Mouse (Mus musculus): ENCODE measurements at regions not wholly inside any gene's neighbourhood (a gene's known extent, or its start where the extent isn't known, plus 50 kb on each side); places are given as distances from the start of the nearest gene placed in this dataset.

DNA sequence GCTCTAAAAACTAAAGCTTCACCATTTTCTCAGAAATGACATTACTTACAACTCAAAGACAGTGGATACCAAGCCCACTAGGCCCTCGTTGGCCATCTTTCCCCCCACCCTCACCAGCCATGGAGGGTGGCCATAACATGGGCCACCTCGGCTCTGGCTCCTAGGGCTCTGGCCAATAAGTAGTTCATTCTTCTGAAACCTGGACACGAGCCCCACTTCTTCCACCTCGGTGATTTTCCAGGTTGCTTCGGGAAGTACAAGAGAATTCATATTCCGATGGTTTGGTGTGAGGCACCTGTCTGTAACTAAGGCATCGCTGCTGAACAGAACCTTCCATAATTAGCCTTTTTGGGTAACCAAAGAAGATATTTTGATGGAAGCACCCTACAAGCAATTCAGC lies 90.5 kb upstream of the Vps8 start:
- peak overlapping the region; percentile 94 for H3K4me3 ChIP-seq
- no peaks in the 10 kb centered on the region for H3K27me3 ChIP-seq (ENCODE audit: control insufficient read depth, insufficient read depth, insufficient read length)
- peak overlapping the region; percentile 15 for H3ac ChIP-seq (ENCODE audit: control insufficient read depth, insufficient read length)
- no peaks in the 10 kb centered on the region for H3K36me3 ChIP-seq (ENCODE audit: control insufficient read depth, insufficient read depth)
- H3K79me2 ChIP-seq (ENCODE audit: control insufficient read depth, insufficient read depth), result peaks cover 20% of the 10 kb centered on the region
- H3K4me2 ChIP-seq (ENCODE audit: low read depth), result peak overlapping the region; percentile 73
- TF ChIP-seq REST (IDR thresholded peaks at IDR 0.05; ENCODE audit: insufficient read depth, insufficient read length), result no peak
- TF ChIP-seq TCF12 (IDR thresholded peaks at IDR 0.05; ENCODE audit: insufficient read depth, poor library complexity, severe bottlenecking), result no peak
- no peak for TF ChIP-seq CEBPB (IDR thresholded peaks at IDR 0.05; ENCODE audit: insufficient read depth, poor library complexity, severe bottlenecking)
- no peak for TF ChIP-seq POLR2A (IDR thresholded peaks at IDR 0.05; ENCODE audit: insufficient read length, low read depth)
- no peak for TF ChIP-seq TCF3 (IDR thresholded peaks at IDR 0.05; ENCODE audit: insufficient read length, low read depth)
- TF ChIP-seq POLR2AphosphoS2 (IDR thresholded peaks at IDR 0.05; ENCODE audit: insufficient read length, low read depth), result no peak
- TF ChIP-seq MYOD1 (IDR thresholded peaks at IDR 0.05; ENCODE audit: control insufficient read depth in 1 of 3, insufficient read length in 2 of 3, low read depth in 2 of 3), result no peak
- TF ChIP-seq MYOG (IDR thresholded peaks at IDR 0.05; ENCODE audit: control insufficient read depth in 1 of 3, insufficient read depth in 1 of 3, insufficient read length in 2 of 3, low read depth in 2 of 3), result no peak

DNA sequence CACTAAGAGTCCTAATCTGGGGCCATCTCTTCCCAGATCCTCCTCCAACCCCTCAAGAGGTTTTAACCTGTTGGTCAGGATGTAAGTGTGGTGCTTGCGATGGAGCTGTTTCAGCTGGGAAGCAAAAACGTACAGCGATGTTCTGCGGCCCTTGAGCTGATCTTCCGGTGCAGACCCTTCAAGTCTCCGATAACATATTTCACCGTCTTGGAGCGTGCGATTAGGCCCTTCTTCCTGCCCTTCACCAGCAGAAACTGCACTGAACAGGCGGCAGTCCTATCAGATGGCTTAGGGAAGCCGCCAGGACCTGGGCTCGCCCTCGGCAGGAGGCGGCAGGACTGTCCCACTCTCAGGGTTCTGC lies 90.1 kb upstream of the Vps8 start:
- Histone ChIP-seq H3K27me3 (ENCODE audit: control insufficient read depth, insufficient read depth, insufficient read length) (no peaks in the 10 kb centered on the region), H3K4me3 (peak overlapping the region; percentile 94), H3ac (ENCODE audit: control insufficient read depth, insufficient read length) (peak overlapping the region; percentile 15), H3K79me2 (ENCODE audit: control insufficient read depth, insufficient read depth) (peaks cover 20% of the 10 kb centered on the region), H3K36me3 (ENCODE audit: control insufficient read depth, insufficient read depth) (no peaks in the 10 kb centered on the region), H3K4me2 (ENCODE audit: low read depth) (peak overlapping the region; percentile 73)
- TF ChIP-seq USF1 (IDR thresholded peaks at IDR 0.05; ENCODE audit: low read depth) (no peak), MAX (IDR thresholded peaks at IDR 0.05; ENCODE audit: low read depth) (no peak), POLR2AphosphoS2 (IDR thresholded peaks at IDR 0.05; ENCODE audit: insufficient read length, low read depth) (no peak), CEBPB (IDR thresholded peaks at IDR 0.05; ENCODE audit: insufficient read depth, poor library complexity, severe bottlenecking) (no peak), MYOG (IDR thresholded peaks at IDR 0.05; ENCODE audit: control insufficient read depth in 1 of 3, insufficient read depth in 1 of 3, insufficient read length in 2 of 3, low read depth in 2 of 3) (no peak)

DNA sequence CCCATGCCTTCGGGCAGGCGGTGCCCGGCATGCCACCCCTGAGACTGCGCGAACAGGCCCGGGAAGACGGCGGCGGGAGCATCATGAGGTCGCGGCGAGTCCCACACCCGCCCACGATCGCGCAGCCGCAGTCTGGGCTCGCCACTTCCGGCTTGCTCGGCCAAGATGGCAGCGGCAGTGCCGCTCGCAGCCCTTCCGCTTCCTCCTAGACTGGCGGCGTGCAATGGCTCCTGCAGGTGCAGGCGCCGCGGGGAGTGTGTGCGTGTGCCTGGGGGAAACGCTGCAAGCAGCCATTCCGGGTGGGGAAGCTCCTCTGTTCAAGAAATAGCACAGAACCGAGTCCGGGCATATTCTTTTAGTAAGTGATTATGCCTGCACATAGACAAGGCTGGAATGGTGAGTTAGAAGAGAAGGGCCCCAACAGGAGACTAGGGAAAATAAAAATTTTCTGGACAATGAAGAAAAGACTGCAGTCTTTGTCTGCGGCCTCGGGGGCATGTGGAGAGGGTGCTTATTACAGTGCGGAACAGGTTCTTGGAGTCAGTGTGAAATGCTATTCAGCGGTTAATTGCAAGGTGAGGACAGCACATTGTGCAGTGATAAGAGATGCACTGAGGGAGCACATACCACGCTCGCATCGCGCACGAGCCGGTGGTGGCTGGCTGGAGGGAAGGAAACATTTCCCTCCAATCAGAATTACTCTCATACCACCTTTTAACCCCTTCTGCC lies 89.5 kb upstream of the Vps8 start:
- H3K4me3 ChIP-seq, result peak overlapping the region; percentile 94
- peaks cover 20% of the 10 kb centered on the region for H3K79me2 ChIP-seq (ENCODE audit: control insufficient read depth, insufficient read depth)
- H3K4me2 ChIP-seq (ENCODE audit: low read depth), result peak overlapping the region; percentile 91
- H3K36me3 ChIP-seq (ENCODE audit: control insufficient read depth, insufficient read depth), result no peaks in the 10 kb centered on the region
- no peaks in the 10 kb centered on the region for H3K27me3 ChIP-seq (ENCODE audit: control insufficient read depth, insufficient read depth, insufficient read length)
- no peak for TF ChIP-seq TCF3 (IDR thresholded peaks at IDR 0.05; ENCODE audit: insufficient read length, low read depth)
- TF ChIP-seq POLR2A (IDR thresholded peaks at IDR 0.05; ENCODE audit: insufficient read length, low read depth), result peak; percentile 98
- no peak for TF ChIP-seq SRF (IDR thresholded peaks at IDR 0.05; ENCODE audit: control insufficient read depth, insufficient read length, low read depth)
- TF ChIP-seq MYOD1 (IDR thresholded peaks at IDR 0.05; ENCODE audit: control insufficient read depth in 1 of 3, insufficient read length in 2 of 3, low read depth in 2 of 3), result peak in 1 of 3 experiments; percentile 28
- peak; percentile 95 for TF ChIP-seq POLR2AphosphoS2 (IDR thresholded peaks at IDR 0.05; ENCODE audit: insufficient read length, low read depth)
- no peak for TF ChIP-seq E2F4 (IDR thresholded peaks at IDR 0.05; ENCODE audit: insufficient read depth)
- peak; percentile 11 for TF ChIP-seq REST (IDR thresholded peaks at IDR 0.05; ENCODE audit: insufficient read depth, insufficient read length)
- TF ChIP-seq MYOG (IDR thresholded peaks at IDR 0.05; ENCODE audit: control insufficient read depth in 1 of 3, insufficient read depth in 1 of 3, insufficient read length in 2 of 3, low read depth in 2 of 3), result peak in 2 of 3 experiments; percentile 31 to 53
- peak overlapping the region; percentile 15 for H3ac ChIP-seq (ENCODE audit: control insufficient read depth, insufficient read length)

DNA sequence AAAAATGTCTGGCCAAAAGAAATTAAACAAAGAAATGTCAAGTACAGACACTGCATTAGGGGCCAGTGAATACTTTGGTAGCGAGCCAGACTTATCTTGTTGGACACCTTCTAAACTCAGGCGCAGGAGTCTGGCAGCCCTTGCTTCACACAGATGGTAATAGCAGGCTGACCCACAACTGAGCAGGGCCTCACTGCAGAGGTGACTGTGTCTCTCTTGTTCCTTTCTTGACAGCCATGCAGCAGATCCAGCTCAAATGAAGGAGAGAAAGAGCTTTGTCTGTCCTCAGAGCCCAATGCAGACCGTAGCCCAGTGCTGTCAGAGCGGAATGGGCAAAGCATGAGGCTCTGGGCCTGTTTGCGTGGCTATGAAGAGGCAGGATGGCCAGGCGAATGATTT lies 83.9 kb upstream of the Vps8 start:
- Histone ChIP-seq H3K4me2 (ENCODE audit: low read depth) (peak overlapping the region; percentile 93), H3K36me3 (ENCODE audit: control insufficient read depth, insufficient read depth) (no peaks in the 10 kb centered on the region), H3K27me3 (ENCODE audit: control insufficient read depth, insufficient read depth, insufficient read length) (no peaks in the 10 kb centered on the region), H3K79me2 (ENCODE audit: control insufficient read depth, insufficient read depth) (no peaks in the 10 kb centered on the region), H3ac (ENCODE audit: control insufficient read depth, insufficient read length) (no peak overlapping the region), H3K4me3 (no peak overlapping the region)
- TF ChIP-seq TCF12 (IDR thresholded peaks at IDR 0.05; ENCODE audit: insufficient read depth, poor library complexity, severe bottlenecking), result no peak
- no peak for TF ChIP-seq SRF (IDR thresholded peaks at IDR 0.05; ENCODE audit: control insufficient read depth, insufficient read length, low read depth)
- no peak for TF ChIP-seq TCF3 (IDR thresholded peaks at IDR 0.05; ENCODE audit: insufficient read length, low read depth)
- TF ChIP-seq POLR2A (IDR thresholded peaks at IDR 0.05; ENCODE audit: insufficient read length, low read depth), result no peak
- TF ChIP-seq CEBPB (IDR thresholded peaks at IDR 0.05; ENCODE audit: insufficient read depth, poor library complexity, severe bottlenecking), result no peak
- TF ChIP-seq REST (IDR thresholded peaks at IDR 0.05; ENCODE audit: insufficient read depth, insufficient read length), result no peak
- no peak for TF ChIP-seq E2F4 (IDR thresholded peaks at IDR 0.05; ENCODE audit: insufficient read depth)
- no peak for TF ChIP-seq USF1 (IDR thresholded peaks at IDR 0.05; ENCODE audit: low read depth)
- TF ChIP-seq MAX (IDR thresholded peaks at IDR 0.05; ENCODE audit: low read depth), result no peak

DNA sequence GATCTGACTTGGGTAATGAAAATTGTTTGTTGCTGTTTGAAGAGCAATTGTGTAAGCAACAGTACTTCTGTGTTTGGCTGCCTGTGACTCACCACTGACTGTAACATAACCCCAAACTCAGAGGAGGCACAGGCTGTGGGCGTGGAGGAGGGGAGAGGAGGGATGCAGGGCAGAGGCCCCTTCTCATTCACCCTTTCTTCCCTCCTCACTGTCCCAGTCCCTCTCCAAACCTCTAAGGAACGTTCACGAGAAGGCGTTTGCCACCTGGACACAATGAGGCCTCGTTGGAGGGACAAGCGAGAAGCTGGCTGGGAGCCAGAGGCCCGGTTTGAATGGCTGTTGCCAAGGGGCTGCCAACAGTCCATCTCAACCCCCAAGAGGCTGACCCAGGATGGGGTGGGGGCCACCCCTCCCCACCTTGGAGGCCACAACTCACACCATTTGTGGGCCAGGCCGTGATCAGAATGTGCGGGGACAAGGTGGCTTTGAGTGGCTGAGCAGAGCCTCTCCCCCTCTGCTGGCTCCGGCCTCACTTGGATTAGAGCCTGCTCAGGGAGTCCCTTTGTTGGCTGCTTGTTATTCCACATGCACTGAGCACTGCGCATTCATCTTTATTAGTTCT lies 83.3 kb upstream of the Vps8 start:
- peak overlapping the region; percentile 93 for H3K4me2 ChIP-seq (ENCODE audit: low read depth)

More for the DNA sequence above, 83.3 kb upstream of the Vps8 start:
- Histone ChIP-seq H3K27me3 (ENCODE audit: control insufficient read depth, insufficient read depth, insufficient read length) (no peaks in the 10 kb centered on the region), H3K79me2 (ENCODE audit: control insufficient read depth, insufficient read depth) (no peaks in the 10 kb centered on the region), H3K36me3 (ENCODE audit: control insufficient read depth, insufficient read depth) (no peaks in the 10 kb centered on the region), H3K4me3 (no peak overlapping the region), H3ac (ENCODE audit: control insufficient read depth, insufficient read length) (no peak overlapping the region)
- no peak for TF ChIP-seq E2F4 (IDR thresholded peaks at IDR 0.05; ENCODE audit: insufficient read depth)
- peak; percentile 16 for TF ChIP-seq POLR2AphosphoS2 (IDR thresholded peaks at IDR 0.05; ENCODE audit: insufficient read length, low read depth)
- peak; percentile 70 for TF ChIP-seq CEBPB (IDR thresholded peaks at IDR 0.05; ENCODE audit: insufficient read depth, poor library complexity, severe bottlenecking)
- no peak for TF ChIP-seq TCF12 (IDR thresholded peaks at IDR 0.05; ENCODE audit: insufficient read depth, poor library complexity, severe bottlenecking)
- TF ChIP-seq REST (IDR thresholded peaks at IDR 0.05; ENCODE audit: insufficient read depth, insufficient read length), result no peak
- TF ChIP-seq POLR2A (IDR thresholded peaks at IDR 0.05; ENCODE audit: insufficient read length, low read depth), result no peak
- no peak for TF ChIP-seq USF1 (IDR thresholded peaks at IDR 0.05; ENCODE audit: low read depth)

Measured in myocyte (in vitro differentiated cells).